Mouse (Mus musculus): ENCODE data around the gene Lmna. TPM values are rescaled to one million over a fixed set of nuclear protein-coding genes. Genes with fewer than 3 reads are reported as not detected.

Lmna gene
- total and polyA plus RNA-seq, 3 experiments = 128 to 388 (median 302) TPM

DNA sequence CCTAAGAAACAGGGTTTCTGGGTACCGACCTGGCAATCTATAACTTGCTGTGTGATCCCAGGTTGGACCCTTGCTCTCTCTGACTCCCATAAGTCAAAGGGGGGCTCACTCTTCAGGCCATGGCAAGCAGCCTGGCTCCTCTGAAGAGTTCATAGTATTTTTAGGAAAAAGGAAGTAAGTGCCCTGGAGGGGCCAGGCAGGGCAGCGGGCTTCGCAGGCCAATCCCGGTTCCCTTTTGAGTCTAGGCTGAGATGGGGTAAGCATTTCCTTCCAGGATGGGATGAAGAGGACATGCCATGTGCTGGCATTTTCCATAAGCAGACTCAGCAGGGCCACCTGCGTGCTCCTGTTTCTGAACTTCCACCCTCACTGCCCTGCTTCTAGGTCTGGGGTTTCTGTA lies 49.7 kb downstream of the Lmna start:
- DNase-seq (ENCODE audit: low read depth, low spot score) = no peak
- H3K79me2 ChIP-seq (ENCODE audit: control insufficient read depth, insufficient read depth, low read length, poor library complexity) = no peaks in the 10 kb centered on the region
- no peak overlapping the region for H3K9ac ChIP-seq (ENCODE audit: control insufficient read depth, low read depth, low read length, poor library complexity, severe bottlenecking)
- H3K9me3 ChIP-seq (replicated peaks; ENCODE audit: insufficient read depth, low read length) = no peaks in the 10 kb centered on the region
- no peaks in the 10 kb centered on the region for H3K27me3 ChIP-seq (ENCODE audit: control insufficient read depth in 1 of 2, insufficient read depth in 2 of 2, low read length in 2 of 2)
- H3K36me3 ChIP-seq (ENCODE audit: control insufficient read depth in 1 of 2, insufficient read depth in 2 of 2, low read length in 2 of 2) = peaks cover 0 to 28% of the 10 kb centered on the region in 2 experiments; a peak in 2 of 4 replicates
- no peak overlapping the region for H3K27ac ChIP-seq (ENCODE audit: control insufficient read depth, low read depth, low read length)
- H3K4me1 ChIP-seq (ENCODE audit: control insufficient read depth in 1 of 2, insufficient read depth in 2 of 2, low read length in 2 of 2) = peaks cover 18 to 33% of the 10 kb centered on the region in 2 experiments
- TF ChIP-seq GATA1 (IDR thresholded peaks at IDR 0.05; ENCODE audit: low read depth, low read length) = no peak
- no peak for TF ChIP-seq EP300 (IDR thresholded peaks at IDR 0.05; ENCODE audit: low read depth in 1 of 2, low read length in 2 of 2)
- TF ChIP-seq GABPA (IDR thresholded peaks at IDR 0.05; ENCODE audit: low read depth, low read length) = no peak
- no peak for TF ChIP-seq MAZ (IDR thresholded peaks at IDR 0.05; ENCODE audit: low read depth, low read length)
- TF ChIP-seq ZKSCAN1 (IDR thresholded peaks at IDR 0.05; ENCODE audit: low read depth, low read length) = no peak
- no peak for TF ChIP-seq RCOR1 (IDR thresholded peaks at IDR 0.05; ENCODE audit: low read depth, low read length)
- no peak for TF ChIP-seq MYC (IDR thresholded peaks at IDR 0.05; ENCODE audit: low read depth, low read length)
- no peak for TF ChIP-seq KAT2A (conservative IDR thresholded peaks at IDR 0.05; ENCODE audit: low read depth, low read length)
- TF ChIP-seq MXI1 (IDR thresholded peaks at IDR 0.05; ENCODE audit: low read depth, low read length) = no peak
- no peak overlapping the region for H3K4me3 ChIP-seq (ENCODE audit: control insufficient read depth in 1 of 2, insufficient read depth in 1 of 2, low read depth in 2 of 2, low read length in 2 of 2)

DNA sequence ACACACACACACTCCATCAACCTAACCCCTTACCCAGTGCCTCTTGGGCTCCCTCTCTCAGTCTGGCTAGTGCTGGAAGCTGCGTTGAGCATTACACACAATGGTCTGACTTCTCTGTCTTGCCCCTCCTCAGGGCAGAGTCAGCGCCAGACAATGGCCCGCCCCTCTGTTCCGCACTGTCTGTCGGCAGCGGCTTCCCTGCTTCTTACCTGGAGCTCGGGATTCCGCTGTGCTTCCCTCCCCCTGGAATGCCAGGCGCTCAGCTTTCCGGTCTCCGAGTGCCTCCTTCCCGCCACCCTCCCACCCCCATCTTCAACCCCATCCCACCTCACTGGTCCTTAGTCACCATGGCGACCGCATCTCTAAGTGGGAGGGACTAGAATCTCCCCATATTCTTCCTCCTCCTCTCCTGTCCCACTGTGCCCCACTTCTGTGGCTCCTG lies 51.0 kb downstream of the Lmna start:
- H3K79me2 ChIP-seq (ENCODE audit: control insufficient read depth, insufficient read depth, low read length, poor library complexity) = no peaks in the 10 kb centered on the region
- H3K4me1 ChIP-seq (ENCODE audit: control insufficient read depth in 1 of 2, insufficient read depth in 2 of 2, low read length in 2 of 2) = peaks cover 20 to 46% of the 10 kb centered on the region in 2 experiments
- no peak for DNase-seq (ENCODE audit: low read depth, low spot score)
- H3K36me3 ChIP-seq (ENCODE audit: control insufficient read depth in 1 of 2, insufficient read depth in 2 of 2, low read length in 2 of 2) = peaks cover 0 to 38% of the 10 kb centered on the region in 2 experiments; a peak in 2 of 4 replicates
- H3K27me3 ChIP-seq (ENCODE audit: control insufficient read depth in 1 of 2, insufficient read depth in 2 of 2, low read length in 2 of 2) = no peaks in the 10 kb centered on the region
- no peaks in the 10 kb centered on the region for H3K9me3 ChIP-seq (replicated peaks; ENCODE audit: insufficient read depth, low read length)
- TF ChIP-seq ELF1 (IDR thresholded peaks at IDR 0.05; ENCODE audit: low read depth, low read length) (no peak), CTCF (IDR thresholded peaks at IDR 0.05 in 2 of 3, conservative IDR thresholded peaks at IDR 0.05 in 1 of 3; ENCODE audit: control insufficient read depth in 1 of 3, insufficient read depth in 1 of 3, low read depth in 2 of 3, low read length in 3 of 3, poor library complexity in 1 of 3, severe bottlenecking in 1 of 3) (no peak), GATA1 (IDR thresholded peaks at IDR 0.05; ENCODE audit: low read depth, low read length) (no peak), RAD21 (IDR thresholded peaks at IDR 0.05; ENCODE audit: low read depth, low read length) (no peak), TAL1 (IDR thresholded peaks at IDR 0.05; ENCODE audit: low read length) (no peak), NELFE (IDR thresholded peaks at IDR 0.05; ENCODE audit: low read depth, low read length) (no peak), USF2 (IDR thresholded peaks at IDR 0.05; ENCODE audit: borderline replicate concordance in 1 of 2, insufficient read depth in 1 of 2, low read depth in 1 of 2, low read length in 2 of 2) (no peak), HCFC1 (IDR thresholded peaks at IDR 0.05; ENCODE audit: low read depth, low read length) (no peak), POLR2A (IDR thresholded peaks at IDR 0.05; ENCODE audit: control insufficient read depth in 1 of 2, insufficient read depth in 1 of 2, low read depth in 1 of 2, low read length in 2 of 2, poor library complexity in 1 of 2) (no peak), ZKSCAN1 (IDR thresholded peaks at IDR 0.05; ENCODE audit: low read depth, low read length) (no peak), MYC (IDR thresholded peaks at IDR 0.05; ENCODE audit: low read depth, low read length) (no peak), MAX (IDR thresholded peaks at IDR 0.05; ENCODE audit: low read length) (no peak), POLR2AphosphoS5 (IDR thresholded peaks at IDR 0.05; ENCODE audit: borderline replicate concordance, low read depth, low read length) (no peak)
- H3K4me3 ChIP-seq (ENCODE audit: control insufficient read depth in 1 of 2, insufficient read depth in 1 of 2, low read depth in 2 of 2, low read length in 2 of 2) = no peak overlapping the region
- no peak overlapping the region for H3K9ac ChIP-seq (ENCODE audit: control insufficient read depth, low read depth, low read length, poor library complexity, severe bottlenecking)
- no peak overlapping the region for H3K27ac ChIP-seq (ENCODE audit: control insufficient read depth, low read depth, low read length)

Measured in MEL (cell line).